Mouse (Mus musculus): ENCODE measurements around the gene Unc50.

DNA sequence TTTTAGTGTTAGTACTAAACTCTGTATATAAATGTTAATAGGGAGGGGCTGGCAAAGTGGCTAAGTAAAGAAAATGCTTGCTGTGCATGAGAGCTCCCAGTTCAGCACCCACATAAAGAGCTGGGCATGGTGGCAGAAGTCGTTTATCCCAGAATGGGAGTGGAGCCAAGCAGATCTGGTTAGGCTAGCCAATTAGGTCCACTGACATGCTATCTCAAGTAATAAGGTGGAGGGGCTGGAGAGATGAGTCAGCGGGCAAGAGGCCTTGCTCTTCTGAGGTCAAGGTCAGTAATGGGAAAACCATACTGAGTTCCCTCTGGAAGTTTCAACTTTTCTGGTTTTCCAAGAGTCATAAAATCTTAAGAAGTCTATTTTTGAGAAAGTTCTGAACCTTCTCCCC lies 1.0 kb upstream of the Unc50 start:
- TF ChIP-seq CTCF (IDR thresholded peaks at IDR 0.05; ENCODE audit: control insufficient read depth, insufficient read depth, insufficient replicate concordance, low read depth, low read length) (no peak), POLR2A (IDR thresholded peaks at IDR 0.05; ENCODE audit: control insufficient read depth, low read depth, low read length) (no peak)
